Mouse (Mus musculus) thymus, adult 2 months (tissue): ENCODE data around the gene Icam4.

ENCODE experiments used
- CTCF ChIP-seq: fragments of 200-500 bp; IDR thresholded peaks from 2 replicates; pipeline ENCODE4 v1.5.1; 2012; ENCODE audit warnings: mild to moderate bottlenecking, control low read depth, low read length, moderate library complexity, borderline replicate concordance; ENCODE audit not compliant: control insufficient read depth, poor library complexity, insufficient read depth; ENCODE audit errors: extremely low read depth
- POLR2A ChIP-seq: fragments of 200-500 bp; IDR thresholded peaks from 2 replicates; pipeline ENCODE4 v1.6.1; 2012; ENCODE audit warnings: mild to moderate bottlenecking, low read length, control low read depth, moderate library complexity; ENCODE audit not compliant: control insufficient read depth, poor library complexity, insufficient read depth; ENCODE audit errors: extremely low read depth

DNA sequence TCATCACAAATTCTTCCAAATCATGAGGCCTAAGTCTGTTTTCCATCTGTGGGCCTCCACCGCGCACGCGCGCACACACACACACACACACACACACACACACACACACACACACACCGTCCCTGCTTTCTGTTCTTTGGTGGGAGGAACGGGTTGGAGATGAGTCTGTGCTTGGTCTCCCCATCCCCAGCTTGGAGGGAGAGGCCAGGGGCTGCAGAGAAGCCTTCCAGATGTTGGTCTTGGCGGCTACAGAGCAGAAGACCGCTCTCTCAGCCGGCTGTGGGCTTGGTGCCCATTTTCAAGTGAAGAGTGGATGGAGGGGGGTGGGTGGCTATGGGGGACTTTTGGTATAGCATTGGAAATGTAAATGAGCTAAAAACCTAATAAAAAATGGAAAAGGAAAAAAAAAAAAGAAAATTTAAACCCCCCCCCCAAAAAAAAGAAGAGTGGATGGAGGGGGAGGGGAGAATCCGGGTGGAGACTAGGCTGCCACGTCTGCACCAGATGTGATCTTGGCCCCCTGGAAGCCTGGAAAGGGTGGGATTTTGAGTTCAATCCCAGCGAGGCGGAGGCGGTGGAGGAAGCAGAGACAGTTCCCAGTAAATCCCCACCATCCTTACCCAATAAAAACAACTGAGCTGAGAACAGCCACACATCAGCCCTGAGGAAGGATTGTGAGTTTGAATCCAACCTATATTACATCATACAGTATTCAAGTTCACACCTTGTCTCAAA is 42.1 kb upstream of the Icam4 start:
- no peak for TF ChIP-seq CTCF
- no peak for TF ChIP-seq POLR2A
